20 mouse cellular contexts compared by ENCODE assay signal in the genomic region with DNA sequence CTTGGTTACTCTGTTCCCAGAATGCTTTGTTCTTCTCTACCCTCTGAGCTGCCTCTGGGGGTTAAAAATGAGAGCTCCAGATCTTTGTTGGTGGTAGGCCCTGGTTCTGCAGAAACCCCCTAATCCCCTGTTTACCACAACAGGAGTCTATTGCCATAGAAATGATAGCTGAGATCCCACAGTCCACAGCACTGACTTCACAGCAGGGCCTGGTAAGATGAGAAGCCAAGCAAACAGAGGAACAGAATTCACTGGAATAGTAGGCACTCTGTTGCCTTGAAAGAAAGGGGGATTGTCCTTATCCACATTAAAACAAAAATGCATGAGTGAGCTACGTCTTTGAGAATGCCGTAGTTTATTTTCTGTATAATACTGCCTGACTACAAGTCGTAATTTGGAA. TPM values are rescaled to one million over a fixed set of nuclear protein-coding genes. Genes with fewer than 3 reads are reported as not detected.
DNase-seq lines count a peak whose midpoint lies in the region; ATAC-seq and TF ChIP-seq lines count a peak whose summit lies in the region.
"Had no signal": no experiment of that assay in that cellular context is flagged by ENCODE, and none has a peak within 500 bp of the region (broad histone marks: within the 10 kb centered on the region; RNA-seq: fewer than 3 reads in every experiment).

No protein-coding gene starts in this region.

- intact Hi-C loops in gastrocnemius, adult 2 months (cut with DNase I): no loop called here
- intact Hi-C loops in gastrocnemius, postnatal 36 days (cut with DNase I): no loop called here

- no peak overlapping the region for H3K4me2 ChIP-seq in limb, embryonic 12.5 days
- H3K4me2 ChIP-seq: heart, embryonic 12.5 days; liver, embryonic 13.5 days; midbrain, embryonic 12.5 days; neural tube, embryonic 12.5 days had no signal

- no peaks in the 10 kb centered on the region for H3K27me3 ChIP-seq in limb, embryonic 12.5 days
- H3K27me3 ChIP-seq: heart, embryonic 12.5 days; liver, embryonic 13.5 days; midbrain, embryonic 12.5 days; neural tube, embryonic 12.5 days had no signal

- no peak for DNase-seq in gastrocnemius, adult 2 months
- DNase-seq in gastrocnemius, postnatal 36 days: no peak
- peak; percentile 72 for DNase-seq in Muller cell, postnatal 12 days (ENCODE audit: inconsistent ontology term)
- peak; percentile 25 for DNase-seq in embryo, embryonic 11 days
- no peak for DNase-seq in urinary bladder, postnatal 36 days (ENCODE audit: low spot score in 2 of 2)
- DNase-seq: B cell, adult 2 months; cerebellum, adult 18-20 months; gastrocnemius, postnatal 25 days; heart, postnatal 36 days; kidney, adult 11 months; kidney, postnatal 25 days; liver, embryonic 13.5 days; lung, postnatal 10 days; thymus, adult 18-20 months had no signal

- no peaks in the 10 kb centered on the region for H3K9me3 ChIP-seq in limb, embryonic 12.5 days
- H3K9me3 ChIP-seq: heart, embryonic 12.5 days; liver, embryonic 13.5 days; midbrain, embryonic 12.5 days; neural tube, embryonic 12.5 days had no signal

- no peak for TF ChIP-seq CTCF in gastrocnemius, adult 2 months (IDR thresholded peaks at IDR 0.05)

- H3K4me1 ChIP-seq in limb, embryonic 12.5 days (replicated peaks): peaks cover 11% of the 10 kb centered on the region
- H3K4me1 ChIP-seq: liver, embryonic 13.5 days; neural tube, embryonic 12.5 days had no signal

- no peak overlapping the region for H3K9ac ChIP-seq in limb, embryonic 12.5 days (replicated peaks)
- H3K9ac ChIP-seq: heart, embryonic 12.5 days; liver, embryonic 13.5 days; midbrain, embryonic 12.5 days; neural tube, embryonic 12.5 days had no signal

- no peak; the same call in 1 of the 2 replicates for ATAC-seq in limb, embryonic 12.5 days (ENCODE audit: insufficient number of reproducible peaks, insufficient read depth, low FRiP score, low TSS enrichment, low read depth)
- ATAC-seq in erythroblast, adult 5-6 weeks (replicated peaks; ENCODE audit: low FRiP score, poor library complexity, severe bottlenecking): no peak
- no peak for ATAC-seq in inflammation-experienced regulatory T-cells, adult 6 months

- H3K36me3 ChIP-seq in limb, embryonic 12.5 days: no peaks in the 10 kb centered on the region
- H3K36me3 ChIP-seq: heart, embryonic 12.5 days; liver, embryonic 13.5 days; midbrain, embryonic 12.5 days; neural tube, embryonic 12.5 days had no signal

- no peak overlapping the region for H3K4me3 ChIP-seq in gastrocnemius, adult 2 months
- H3K4me3 ChIP-seq in limb, embryonic 12.5 days (replicated peaks): no peak overlapping the region
- H3K4me3 ChIP-seq: heart, embryonic 12.5 days; liver, embryonic 13.5 days; midbrain, embryonic 12.5 days; neural tube, embryonic 12.5 days had no signal

- H3K27ac ChIP-seq in gastrocnemius, adult 2 months: peak overlapping the region; percentile 58
- H3K27ac ChIP-seq in limb, embryonic 12.5 days: peak overlapping the region; percentile 60
- H3K27ac ChIP-seq: liver, embryonic 13.5 days; midbrain, embryonic 12.5 days; neural tube, embryonic 12.5 days had no signal

- WGBS in limb, embryonic 12.5 days: 56% methylated on average over 3 of the region's 3 CpGs

RNA-seq across cellular contexts. Expression of a gene that starts 41.0 kb away (rescaled TPM):
- total RNA-seq in gastrocnemius, adult 2 months (2021): 10 to 100 TPM; 20.4 to 66.6 TPM
- total RNA-seq in gastrocnemius, postnatal 36 days (2021): 10 to 100 TPM; 24.9 to 39.6 TPM
- polyA plus RNA-seq in limb, embryonic 12.5 days (2016; fragmentation: Nextera tagmentation; extraction: Ambion mirVana): 4.2 and 5.9 TPM in 2 replicates
- total RNA-seq in erythroblast, adult 5-6 weeks (2015; ENCODE audit: low replicate concordance): not detected in 2 replicates
- total RNA-seq in erythroblast, adult 5-6 weeks (2017; ENCODE audit: low replicate concordance): not detected in 2 replicates
- not detected for polyA plus RNA-seq in inflammation-experienced regulatory T-cells, adult 6 months (2017; shearing (Covaris generic))
- polyA plus RNA-seq: midbrain, embryonic 12.5 days had no signal

Comparison
In these comparisons a context has a peak if more than half of its experiments do, and no peak if none do; other contexts are left out.
1. DNase-seq: peak in Muller cell, postnatal 12 days (single experiment) and embryo, embryonic 11 days (single experiment); none in gastrocnemius, adult 2 months (single experiment), gastrocnemius, postnatal 36 days (0 of 2) and urinary bladder, postnatal 36 days (0 of 2).
2. RNA of a gene that starts 41.0 kb away (total RNA-seq): 20.4 to 66.6 TPM in gastrocnemius, adult 2 months and 24.9 to 39.6 TPM in gastrocnemius, postnatal 36 days; not detected in erythroblast, adult 5-6 weeks; every median in the first group is over 10 times any median in the second.